Mouse (Mus musculus) kidney, embryonic 16.5 days (tissue): ENCODE measurements at regions not wholly inside any gene's neighbourhood (a gene's known extent, or its start where the extent isn't known, plus 50 kb on each side); places are given as distances from the start of the nearest gene placed in this dataset.

Source experiments
- ATAC-seq: fragments of 200-750 bp; cut with Nextera tagmentation; 2 replicates; pipeline ENCODE4 v1.8.0; 2017; ENCODE audit warnings: moderate TSS enrichment; ENCODE audit not compliant: low FRiP score, low TSS enrichment
- H3K27ac ChIP-seq: fragments of 300-500 bp; sonication (generic); 2 replicates; pipeline ENCODE4 v1.5.1; 2014; ENCODE audit warnings: low read length
- H3K27me3 ChIP-seq: fragments of 300-500 bp; sonication (generic); 2 replicates; pipeline ENCODE4 v1.6.1; 2014; ENCODE audit warnings: low read length, control low read depth, mixed read lengths; ENCODE audit not compliant: insufficient read depth
- H3K36me3 ChIP-seq: fragments of 300-500 bp; sonication (generic); 2 replicates; pipeline ENCODE4 v1.6.1; 2014; ENCODE audit warnings: low read length, control low read depth, mixed read lengths; ENCODE audit not compliant: insufficient read depth
- H3K4me1 ChIP-seq: fragments of 300-500 bp; sonication (generic); 2 replicates; pipeline ENCODE4 v1.6.1; 2014; ENCODE audit warnings: low read length, control low read depth, mixed read lengths; ENCODE audit not compliant: insufficient read depth
- H3K4me2 ChIP-seq: fragments of 300-500 bp; sonication (generic); replicated peaks from 2 replicates; pipeline ENCODE4 v1.6.1; 2014; ENCODE audit warnings: low read depth, low read length
- H3K4me3 ChIP-seq: fragments of 300-500 bp; sonication (generic); 2 replicates; pipeline ENCODE4 v1.5.1; 2014; ENCODE audit warnings: mild to moderate bottlenecking, low read length
- H3K9ac ChIP-seq: fragments of 300-500 bp; sonication (generic); replicated peaks from 2 replicates; pipeline ENCODE4 v1.6.1; 2014; ENCODE audit warnings: low read length
- H3K9me3 ChIP-seq: fragments of 300-500 bp; sonication (generic); 2 replicates; pipeline ENCODE4 v1.6.1; 2016; ENCODE audit warnings: low read length, control low read depth
- WGBS: fragments of 180-500 bp; shearing (Covaris S2); extraction: QIAGEN DNeasy Blood & Tissue Kit; methylation state at CpG from one replicate; pipeline ENCODE4 v1.1.7; 2014; 5-methylcytosine and 5-hydroxymethylcytosine counted together

DNA sequence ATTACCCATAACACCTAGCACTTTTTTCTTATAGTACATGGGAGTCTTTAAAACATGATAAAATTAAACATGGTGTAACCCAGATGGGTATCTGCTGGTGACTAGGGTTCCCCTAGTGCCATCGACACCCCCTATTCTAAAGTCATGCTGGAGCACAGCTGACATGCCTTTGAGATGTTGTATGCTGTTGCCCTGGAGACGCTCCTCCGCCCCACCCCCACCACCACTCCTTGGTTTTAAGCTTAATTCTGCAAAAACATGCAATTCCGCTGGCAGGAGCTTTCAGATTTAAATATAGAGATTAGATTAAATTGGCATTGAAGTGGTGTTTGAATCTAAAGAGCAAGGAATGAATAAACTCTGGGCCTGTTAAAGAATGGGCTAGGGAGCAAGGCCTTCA lies 210.6 kb upstream of the Fam19a5 start:
- H3K9ac ChIP-seq: no peak overlapping the region
- H3K4me2 ChIP-seq: no peak overlapping the region
- H3K9me3 ChIP-seq: no peaks in the 10 kb centered on the region
- H3K27ac ChIP-seq: no peak overlapping the region
- H3K27me3 ChIP-seq: no peaks in the 10 kb centered on the region
- H3K4me1 ChIP-seq: no peaks in the 10 kb centered on the region
- no peak for ATAC-seq
- H3K4me3 ChIP-seq: no peak overlapping the region
- WGBS: 93% methylated on average over 4 of the region's 4 CpGs
- H3K36me3 ChIP-seq: no peaks in the 10 kb centered on the region

- ATAC-seq: no peak
- no peaks in the 10 kb centered on the region for H3K9me3 ChIP-seq
- H3K27ac ChIP-seq: no peak overlapping the region
- no peaks in the 10 kb centered on the region for H3K27me3 ChIP-seq
- WGBS: 76% methylated on average over 4 of the region's 4 CpGs
- H3K4me3 ChIP-seq: no peak overlapping the region
- H3K9ac ChIP-seq: no peak overlapping the region
- H3K4me1 ChIP-seq: no peaks in the 10 kb centered on the region
- no peaks in the 10 kb centered on the region for H3K36me3 ChIP-seq
- no peak overlapping the region for H3K4me2 ChIP-seq
These were observed 209.7 kb upstream of the Fam19a5 start for GRCm38 (mm10) chr15:87334430-87334829.

GRCm38 (mm10) chr15:87335324-87335723 lies 208.8 kb upstream of the Fam19a5 start:
- Histone ChIP-seq H3K27me3 (no peaks in the 10 kb centered on the region), H3K4me3 (no peak overlapping the region), H3K9ac (no peak overlapping the region), H3K9me3 (no peaks in the 10 kb centered on the region), H3K4me1 (no peaks in the 10 kb centered on the region), H3K4me2 (no peak overlapping the region), H3K36me3 (no peaks in the 10 kb centered on the region), H3K27ac (no peak overlapping the region)
- 78% methylated on average over 4 of the region's 4 CpGs for WGBS
- no peak for ATAC-seq

- Histone ChIP-seq H3K27me3 (no peaks in the 10 kb centered on the region), H3K4me3 (no peak overlapping the region), H3K36me3 (no peaks in the 10 kb centered on the region), H3K9me3 (no peaks in the 10 kb centered on the region), H3K9ac (no peak overlapping the region), H3K27ac (no peak overlapping the region), H3K4me2 (no peak overlapping the region), H3K4me1 (no peaks in the 10 kb centered on the region)
- no peak for ATAC-seq
- WGBS: 91% methylated on average over 11 of the region's 11 CpGs
These were observed 208.4 kb upstream of the Fam19a5 start for GRCm38 (mm10) chr15:87335737-87336136.

DNA sequence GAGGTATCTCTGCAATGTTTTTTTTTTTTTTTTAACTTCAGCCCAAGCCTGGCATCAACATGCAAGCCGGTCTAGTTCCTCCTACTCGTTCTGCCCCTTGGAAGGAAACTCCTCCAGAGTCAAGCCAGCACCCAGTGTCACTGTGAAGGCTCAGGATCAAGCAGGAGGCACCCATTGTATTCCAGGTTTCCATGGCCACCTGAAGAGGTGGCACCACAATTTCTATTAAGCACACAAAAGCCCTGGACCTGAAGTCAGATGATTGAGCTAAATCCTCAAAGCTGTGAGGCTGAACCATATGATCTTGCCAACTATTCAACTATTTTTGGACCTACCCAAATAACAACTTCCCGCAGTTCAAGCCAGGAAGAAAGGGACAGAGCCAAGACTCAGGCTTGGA lies 204.2 kb upstream of the Fam19a5 start:
- 62% methylated on average over 3 of the region's 3 CpGs for WGBS
- no peak overlapping the region for H3K4me3 ChIP-seq
- no peaks in the 10 kb centered on the region for H3K4me1 ChIP-seq
- H3K9me3 ChIP-seq: no peaks in the 10 kb centered on the region
- no peaks in the 10 kb centered on the region for H3K27me3 ChIP-seq
- no peak overlapping the region for H3K4me2 ChIP-seq
- ATAC-seq: no peak
- H3K27ac ChIP-seq: no peak overlapping the region
- no peaks in the 10 kb centered on the region for H3K36me3 ChIP-seq
- H3K9ac ChIP-seq: no peak overlapping the region

GRCm38 (mm10) chr15:87342656-87343055 lies 201.4 kb upstream of the Fam19a5 start:
- no peaks in the 10 kb centered on the region for H3K36me3 ChIP-seq
- no peaks in the 10 kb centered on the region for H3K9me3 ChIP-seq
- WGBS: 74% methylated on average over 1 of the region's 1 CpGs
- no peak for ATAC-seq
- H3K4me2 ChIP-seq: no peak overlapping the region
- no peak overlapping the region for H3K27ac ChIP-seq
- H3K27me3 ChIP-seq: no peaks in the 10 kb centered on the region
- H3K9ac ChIP-seq: no peak overlapping the region
- no peak overlapping the region for H3K4me3 ChIP-seq
- no peaks in the 10 kb centered on the region for H3K4me1 ChIP-seq

GRCm38 (mm10) chr15:87345826-87346225 lies 198.3 kb upstream of the Fam19a5 start:
- H3K27me3 ChIP-seq: no peaks in the 10 kb centered on the region
- no peak overlapping the region for H3K27ac ChIP-seq
- WGBS: 66% methylated on average over 3 of the region's 3 CpGs
- H3K4me1 ChIP-seq: no peaks in the 10 kb centered on the region
- no peak overlapping the region for H3K4me2 ChIP-seq
- no peak for ATAC-seq
- H3K4me3 ChIP-seq: no peak overlapping the region
- no peak overlapping the region for H3K9ac ChIP-seq
- H3K9me3 ChIP-seq: no peaks in the 10 kb centered on the region
- no peaks in the 10 kb centered on the region for H3K36me3 ChIP-seq

- no peak overlapping the region for H3K27ac ChIP-seq
- no peak overlapping the region for H3K4me3 ChIP-seq
- H3K9ac ChIP-seq: no peak overlapping the region
- no peaks in the 10 kb centered on the region for H3K9me3 ChIP-seq
- H3K4me1 ChIP-seq: no peaks in the 10 kb centered on the region
- H3K4me2 ChIP-seq: no peak overlapping the region
- 55% methylated on average over 11 of the region's 11 CpGs for WGBS
- no peaks in the 10 kb centered on the region for H3K36me3 ChIP-seq
- H3K27me3 ChIP-seq: no peaks in the 10 kb centered on the region
- ATAC-seq: no peak
These were observed 194.4 kb upstream of the Fam19a5 start for GRCm38 (mm10) chr15:87349533-87350247.

DNA sequence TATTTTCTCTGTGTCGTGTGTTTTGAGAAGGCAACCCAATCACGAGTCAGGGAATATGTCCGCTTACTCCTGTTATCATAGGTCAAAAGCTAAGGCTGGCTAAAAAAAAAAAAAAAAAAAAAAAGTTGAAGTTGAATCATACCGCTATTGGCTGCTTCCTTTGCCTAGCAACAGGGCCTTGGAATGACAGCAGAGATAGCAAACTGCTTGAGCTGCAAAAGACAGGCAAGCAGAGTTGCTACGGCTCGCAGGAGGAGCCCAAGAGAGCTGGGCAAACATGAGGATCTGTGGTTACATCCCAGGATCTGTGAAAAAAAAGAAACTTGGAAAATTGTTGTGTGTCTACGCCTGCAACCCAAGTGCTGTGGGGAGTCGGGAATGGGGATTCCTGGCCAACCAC lies 191.3 kb upstream of the Fam19a5 start:
- Histone ChIP-seq H3K27ac (no peak overlapping the region), H3K9me3 (no peaks in the 10 kb centered on the region), H3K4me1 (no peaks in the 10 kb centered on the region), H3K4me2 (no peak overlapping the region), H3K9ac (no peak overlapping the region), H3K36me3 (no peaks in the 10 kb centered on the region), H3K27me3 (peaks cover 2% of the 10 kb centered on the region; the same call in 1 of the 2 replicates), H3K4me3 (no peak overlapping the region)
- 75% methylated on average over 8 of the region's 8 CpGs for WGBS
- ATAC-seq: no peak

DNA sequence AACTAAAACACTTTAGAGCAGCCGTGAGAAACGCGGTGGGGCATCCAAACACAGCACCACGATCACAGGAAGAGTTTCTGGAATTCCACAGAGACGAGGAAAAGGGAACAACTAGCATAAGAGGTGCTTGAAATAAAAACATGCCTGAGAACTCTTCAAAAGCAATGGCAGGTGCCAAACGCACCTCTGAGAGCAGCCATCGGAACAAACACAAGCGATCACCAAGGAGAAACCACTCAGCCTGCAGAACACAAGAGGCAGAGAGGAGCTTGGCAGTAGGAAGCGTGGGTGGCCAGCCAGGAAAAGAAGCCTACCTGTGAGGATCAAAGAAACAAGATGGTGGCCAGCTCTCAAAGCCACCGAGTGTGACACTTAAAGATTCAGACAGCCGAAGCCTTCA lies 190.2 kb upstream of the Fam19a5 start:
- 82% methylated on average over 11 of the region's 11 CpGs for WGBS
- no peak for ATAC-seq
- peaks cover 2% of the 10 kb centered on the region; the same call in 1 of the 2 replicates for H3K27me3 ChIP-seq

More for the DNA sequence above, 190.2 kb upstream of the Fam19a5 start:
- Histone ChIP-seq H3K4me3 (no peak overlapping the region), H3K4me1 (no peaks in the 10 kb centered on the region), H3K36me3 (no peaks in the 10 kb centered on the region), H3K4me2 (no peak overlapping the region), H3K27ac (no peak overlapping the region), H3K9ac (no peak overlapping the region), H3K9me3 (no peaks in the 10 kb centered on the region)
